Mouse (Mus musculus): ENCODE measurements around the gene Cdhr3. TPM values are rescaled to one million over a fixed set of nuclear protein-coding genes. Genes with fewer than 3 reads are reported as not detected.
"Not testable (repeated sequence)": the region's sequence is repeated elsewhere in the genome, so short reads cannot be mapped to it uniquely, and the experiment has no call there.

Gene Cdhr3
- polyA plus RNA-seq, 1 experiment from 2014 or later = not detected

- Histone ChIP-seq H3K4me3 (ENCODE audit: low read depth, low read length) (no peak overlapping the region), H3K36me3 (ENCODE audit: control insufficient read depth, insufficient read depth, low read length) (no peaks in the 10 kb centered on the region), H3K27ac (ENCODE audit: low read depth, low read length) (no peak overlapping the region), H3K9me3 (ENCODE audit: control insufficient read depth, low read length) (no peaks in the 10 kb centered on the region), H3K4me1 (replicated peaks; ENCODE audit: control insufficient read depth, insufficient read depth, low read length) (no peaks in the 10 kb centered on the region), H3K4me2 (no peak overlapping the region), H3K27me3 (replicated peaks; ENCODE audit: control insufficient read depth, insufficient read depth, low read length) (no peaks in the 10 kb centered on the region), H3K9ac (ENCODE audit: low read depth, low read length) (no peak overlapping the region)
- WGBS = 58% methylated on average over 3 of the region's 3 CpGs
- ATAC-seq (replicated peaks; ENCODE audit: low FRiP score) (no peak), DNase-seq (ENCODE audit: low spot score) (no peak)
These were observed 27.5 kb downstream of the Cdhr3 start for GRCm38 (mm10) chr12:33065162-33065561.

- WGBS = 63% methylated on average over 2 of the region's 2 CpGs
- H3K4me2 ChIP-seq = no peak overlapping the region
- no peaks in the 10 kb centered on the region for H3K4me1 ChIP-seq (replicated peaks; ENCODE audit: control insufficient read depth, insufficient read depth, low read length)
- no peaks in the 10 kb centered on the region for H3K9me3 ChIP-seq (ENCODE audit: control insufficient read depth, low read length)
- no peaks in the 10 kb centered on the region for H3K36me3 ChIP-seq (ENCODE audit: control insufficient read depth, insufficient read depth, low read length)
- DNase-seq (ENCODE audit: low spot score) (no peak), ATAC-seq (replicated peaks; ENCODE audit: low FRiP score) (no peak)
- no peak overlapping the region for H3K4me3 ChIP-seq (ENCODE audit: low read depth, low read length)
- H3K27me3 ChIP-seq (replicated peaks; ENCODE audit: control insufficient read depth, insufficient read depth, low read length) = no peaks in the 10 kb centered on the region
- H3K9ac ChIP-seq (ENCODE audit: low read depth, low read length) = no peak overlapping the region
- H3K27ac ChIP-seq (ENCODE audit: low read depth, low read length) = no peak overlapping the region
These were observed 28.4 kb downstream of the Cdhr3 start for GRCm38 (mm10) chr12:33064266-33064665.

- no peaks in the 10 kb centered on the region for H3K27me3 ChIP-seq (replicated peaks; ENCODE audit: control insufficient read depth, insufficient read depth, low read length)
- DNase-seq (ENCODE audit: low spot score) = no peak
- no peak overlapping the region for H3K9ac ChIP-seq (ENCODE audit: low read depth, low read length)
- H3K4me1 ChIP-seq (replicated peaks; ENCODE audit: control insufficient read depth, insufficient read depth, low read length) = peaks cover 4% of the 10 kb centered on the region; the same call in 1 of the 2 replicates
- H3K27ac ChIP-seq (ENCODE audit: low read depth, low read length) = no peak overlapping the region
- H3K36me3 ChIP-seq (ENCODE audit: control insufficient read depth, insufficient read depth, low read length) = no peaks in the 10 kb centered on the region
- H3K4me3 ChIP-seq (ENCODE audit: low read depth, low read length) = no peak overlapping the region
- no peaks in the 10 kb centered on the region for H3K9me3 ChIP-seq (ENCODE audit: control insufficient read depth, low read length)
- no peak for ATAC-seq (replicated peaks; ENCODE audit: low FRiP score)
- WGBS = 66% methylated on average over 2 of the region's 2 CpGs
- no peak overlapping the region for H3K4me2 ChIP-seq
These were observed 29.4 kb downstream of the Cdhr3 start for GRCm38 (mm10) chr12:33063250-33063649.

- not testable (repeated sequence) for DNase-seq (ENCODE audit: low spot score); H3K4me3 ChIP-seq (ENCODE audit: low read depth, low read length); H3K27me3 ChIP-seq (replicated peaks; ENCODE audit: control insufficient read depth, insufficient read depth, low read length); H3K9ac ChIP-seq (ENCODE audit: low read depth, low read length); H3K4me1 ChIP-seq (replicated peaks; ENCODE audit: control insufficient read depth, insufficient read depth, low read length); H3K4me2 ChIP-seq; H3K9me3 ChIP-seq (ENCODE audit: control insufficient read depth, low read length); H3K36me3 ChIP-seq (ENCODE audit: control insufficient read depth, insufficient read depth, low read length); ATAC-seq (replicated peaks; ENCODE audit: low FRiP score); H3K27ac ChIP-seq (ENCODE audit: low read depth, low read length)
- WGBS = 74% methylated on average over 1 of the region's 2 CpGs
These were observed 30.3 kb downstream of the Cdhr3 start for GRCm38 (mm10) chr12:33062379-33062778.

GRCm38 (mm10) chr12:33061651-33062050, 31.0 kb downstream of the Cdhr3 start:
- Histone ChIP-seq H3K27ac (ENCODE audit: low read depth, low read length) (no peak overlapping the region), H3K36me3 (ENCODE audit: control insufficient read depth, insufficient read depth, low read length) (no peaks in the 10 kb centered on the region), H3K27me3 (replicated peaks; ENCODE audit: control insufficient read depth, insufficient read depth, low read length) (no peaks in the 10 kb centered on the region), H3K9ac (ENCODE audit: low read depth, low read length) (no peak overlapping the region), H3K9me3 (ENCODE audit: control insufficient read depth, low read length) (no peaks in the 10 kb centered on the region), H3K4me3 (ENCODE audit: low read depth, low read length) (no peak overlapping the region), H3K4me2 (no peak overlapping the region), H3K4me1 (replicated peaks; ENCODE audit: control insufficient read depth, insufficient read depth, low read length) (peaks cover 5% of the 10 kb centered on the region; the same call in 1 of the 2 replicates)
- no peak for DNase-seq (ENCODE audit: low spot score)
- 58% methylated on average over 8 of the region's 8 CpGs for WGBS
- no peak for ATAC-seq (replicated peaks; ENCODE audit: low FRiP score)

GRCm38 (mm10) chr12:33057231-33058048, 35.2 kb downstream of the Cdhr3 start:
- peak; percentile 58; the same call in 1 of the 2 replicates for ATAC-seq (replicated peaks; ENCODE audit: low FRiP score)
- Histone ChIP-seq H3K27me3 (replicated peaks; ENCODE audit: control insufficient read depth, insufficient read depth, low read length) (no peaks in the 10 kb centered on the region), H3K4me1 (replicated peaks; ENCODE audit: control insufficient read depth, insufficient read depth, low read length) (peaks cover 5% of the 10 kb centered on the region; the same call in 1 of the 2 replicates), H3K9me3 (ENCODE audit: control insufficient read depth, low read length) (no peaks in the 10 kb centered on the region), H3K4me2 (peak overlapping the region; percentile 52), H3K4me3 (ENCODE audit: low read depth, low read length) (0 out of 2 replicates have a peak overlapping the region, but pooled peaks have one; percentile 3), H3K9ac (ENCODE audit: low read depth, low read length) (no peak overlapping the region), H3K27ac (ENCODE audit: low read depth, low read length) (no peak overlapping the region), H3K36me3 (ENCODE audit: control insufficient read depth, insufficient read depth, low read length) (no peaks in the 10 kb centered on the region)
- 19% methylated on average over 19 of the region's 19 CpGs for WGBS
- peak; percentile 54 for DNase-seq (ENCODE audit: low spot score)

GRCm38 (mm10) chr12:33056574-33056973, 36.1 kb downstream of the Cdhr3 start:
- Histone ChIP-seq H3K4me3 (ENCODE audit: low read depth, low read length) (no peak overlapping the region), H3K27me3 (replicated peaks; ENCODE audit: control insufficient read depth, insufficient read depth, low read length) (no peaks in the 10 kb centered on the region), H3K9me3 (ENCODE audit: control insufficient read depth, low read length) (no peaks in the 10 kb centered on the region), H3K4me1 (replicated peaks; ENCODE audit: control insufficient read depth, insufficient read depth, low read length) (peaks cover 5% of the 10 kb centered on the region; the same call in 1 of the 2 replicates), H3K27ac (ENCODE audit: low read depth, low read length) (no peak overlapping the region), H3K4me2 (no peak overlapping the region), H3K36me3 (ENCODE audit: control insufficient read depth, insufficient read depth, low read length) (no peaks in the 10 kb centered on the region), H3K9ac (ENCODE audit: low read depth, low read length) (no peak overlapping the region)
- ATAC-seq (replicated peaks; ENCODE audit: low FRiP score) (no peak), DNase-seq (ENCODE audit: low spot score) (no peak)
- 52% methylated on average over 3 of the region's 3 CpGs for WGBS

- peaks cover 5% of the 10 kb centered on the region; the same call in 1 of the 2 replicates for H3K4me1 ChIP-seq (replicated peaks; ENCODE audit: control insufficient read depth, insufficient read depth, low read length)
- no peak overlapping the region for H3K4me2 ChIP-seq
- H3K9ac ChIP-seq (ENCODE audit: low read depth, low read length) = no peak overlapping the region
- WGBS = 76% methylated on average over 6 of the region's 6 CpGs
- ATAC-seq (replicated peaks; ENCODE audit: low FRiP score) (no peak), DNase-seq (ENCODE audit: low spot score) (no peak)
- H3K27me3 ChIP-seq (replicated peaks; ENCODE audit: control insufficient read depth, insufficient read depth, low read length) = no peaks in the 10 kb centered on the region
- H3K36me3 ChIP-seq (ENCODE audit: control insufficient read depth, insufficient read depth, low read length) = no peaks in the 10 kb centered on the region
- no peak overlapping the region for H3K27ac ChIP-seq (ENCODE audit: low read depth, low read length)
- H3K4me3 ChIP-seq (ENCODE audit: low read depth, low read length) = no peak overlapping the region
- H3K9me3 ChIP-seq (ENCODE audit: control insufficient read depth, low read length) = no peaks in the 10 kb centered on the region
These were observed 36.6 kb downstream of the Cdhr3 start for GRCm38 (mm10) chr12:33056074-33056473.

- no peak for ATAC-seq (replicated peaks; ENCODE audit: low FRiP score)
- Histone ChIP-seq H3K27ac (ENCODE audit: low read depth, low read length) (no peak overlapping the region), H3K9me3 (ENCODE audit: control insufficient read depth, low read length) (no peaks in the 10 kb centered on the region), H3K36me3 (ENCODE audit: control insufficient read depth, insufficient read depth, low read length) (no peaks in the 10 kb centered on the region), H3K9ac (ENCODE audit: low read depth, low read length) (no peak overlapping the region), H3K4me2 (no peak overlapping the region), H3K4me1 (replicated peaks; ENCODE audit: control insufficient read depth, insufficient read depth, low read length) (peaks cover 5% of the 10 kb centered on the region; the same call in 1 of the 2 replicates), H3K4me3 (ENCODE audit: low read depth, low read length) (no peak overlapping the region), H3K27me3 (replicated peaks; ENCODE audit: control insufficient read depth, insufficient read depth, low read length) (no peaks in the 10 kb centered on the region)
- WGBS = 64% methylated on average over 13 of the region's 13 CpGs
- DNase-seq (ENCODE audit: low spot score) = no peak
These were observed 38.9 kb downstream of the Cdhr3 start for GRCm38 (mm10) chr12:33053746-33054145.

Measured in liver, embryonic 11.5 days (tissue).